Comparison of ENCODE assay signal across 9 mouse cellular contexts in genomic region chr9:71880629-71881028, GRCm38 (mm10).
A peak's percentile ranks its signal among the peaks of the same experiment; 100 is the strongest.
DNase-seq lines count a peak whose midpoint lies in the region; ATAC-seq lines count a peak whose summit lies in the region.
"Had no signal": no experiment of that assay in that cellular context is flagged by ENCODE, and none has a peak within 500 bp of the region (broad histone marks: within the 10 kb centered on the region; RNA-seq: fewer than 3 reads in every experiment).

No protein-coding gene starts in this region.

- intact Hi-C loops in heart, postnatal 14 days (cut with DNase I): no loop called here

- no peak overlapping the region for H3K27ac ChIP-seq in heart, embryonic 16.5 days (ENCODE audit: low read length)
- H3K27ac ChIP-seq in hindbrain, embryonic 11.5 days (ENCODE audit: low read depth, low read length): peak overlapping the region; percentile 90
- peak overlapping the region; percentile 71 for H3K27ac ChIP-seq in midbrain, embryonic 12.5 days (replicated peaks)

- H3K9ac ChIP-seq in heart, embryonic 16.5 days (ENCODE audit: low read length): no peak overlapping the region
- no peak overlapping the region for H3K9ac ChIP-seq in hindbrain, embryonic 11.5 days (ENCODE audit: low read depth, low read length)
- no peak overlapping the region for H3K9ac ChIP-seq in midbrain, embryonic 12.5 days (replicated peaks)

- H3K27me3 ChIP-seq in heart, embryonic 16.5 days (ENCODE audit: control insufficient read depth, insufficient read depth, low read length): no peaks in the 10 kb centered on the region
- no peaks in the 10 kb centered on the region for H3K27me3 ChIP-seq in hindbrain, embryonic 11.5 days (ENCODE audit: control insufficient read depth, insufficient read depth, low read length)
- no peaks in the 10 kb centered on the region for H3K27me3 ChIP-seq in midbrain, embryonic 12.5 days

- H3K9me3 ChIP-seq in heart, embryonic 16.5 days (replicated peaks; ENCODE audit: control insufficient read depth, low read length): 0 out of 2 replicates have a peak, but pooled peaks cover 2% of the 10 kb centered on the region
- H3K9me3 ChIP-seq in hindbrain, embryonic 11.5 days (ENCODE audit: control insufficient read depth, low read length): no peaks in the 10 kb centered on the region
- H3K9me3 ChIP-seq in midbrain, embryonic 12.5 days: 0 out of 2 replicates have a peak, but pooled peaks cover 3% of the 10 kb centered on the region

- H3K36me3 ChIP-seq in heart, embryonic 16.5 days (ENCODE audit: control insufficient read depth, insufficient read depth): peaks cover 24% of the 10 kb centered on the region
- H3K36me3 ChIP-seq in hindbrain, embryonic 11.5 days (ENCODE audit: control insufficient read depth, insufficient read depth, low read length): 0 out of 2 replicates have a peak, but pooled peaks cover 3% of the 10 kb centered on the region
- peaks cover 36% of the 10 kb centered on the region for H3K36me3 ChIP-seq in midbrain, embryonic 12.5 days

- H3K4me2 ChIP-seq in heart, embryonic 16.5 days (ENCODE audit: low read depth, low read length): no peak overlapping the region
- no peak overlapping the region for H3K4me2 ChIP-seq in hindbrain, embryonic 11.5 days (replicated peaks; ENCODE audit: low read depth, low read length)
- no peak overlapping the region for H3K4me2 ChIP-seq in midbrain, embryonic 12.5 days (replicated peaks)

- 0 out of 2 replicates have a peak, but pooled peaks have one; percentile 28 for ATAC-seq in heart, embryonic 16.5 days (replicated peaks; ENCODE audit: extremely low read depth, insufficient read depth, low FRiP score)
- peak; percentile 70; the same call in 1 of the 2 replicates for ATAC-seq in hindbrain, embryonic 11.5 days (ENCODE audit: low FRiP score)
- 0 out of 2 replicates have a peak, but pooled peaks have one; percentile 31 for ATAC-seq in midbrain, embryonic 12.5 days (ENCODE audit: low FRiP score, low read depth)

- peaks cover 6% of the 10 kb centered on the region for H3K4me1 ChIP-seq in heart, embryonic 16.5 days (ENCODE audit: control insufficient read depth, insufficient read depth, low read length)
- H3K4me1 ChIP-seq in hindbrain, embryonic 11.5 days (replicated peaks; ENCODE audit: control insufficient read depth, insufficient read depth, low read length): peaks cover 2% of the 10 kb centered on the region; the same call in 1 of the 2 replicates
- H3K4me1 ChIP-seq in midbrain, embryonic 12.5 days: peaks cover 35% of the 10 kb centered on the region

- H3K4me3 ChIP-seq in heart, embryonic 16.5 days (ENCODE audit: low read length): no peak overlapping the region
- no peak overlapping the region for H3K4me3 ChIP-seq in hindbrain, embryonic 11.5 days (ENCODE audit: low read depth, low read length)
- no peak overlapping the region for H3K4me3 ChIP-seq in midbrain, embryonic 12.5 days

- no peak for DNase-seq in heart, postnatal 14 days
- peak; percentile 89 for DNase-seq in embryo, embryonic 10 days (ENCODE audit: low spot score)
- DNase-seq in hindbrain, embryonic 11.5 days (ENCODE audit: low spot score): peak; percentile 74
- DNase-seq in spleen, adult 18-20 months: no peak
- DNase-seq in left cerebral cortex, adult 18-20 months (ENCODE audit: low spot score in 2 of 2): no peak
- DNase-seq in frontal cortex, postnatal 10 days (ENCODE audit: low spot score in 2 of 2): no peak
- DNase-seq: heart, adult 18-20 months had no signal

- 66% methylated on average over 1 of the region's 1 CpGs for WGBS in heart, embryonic 16.5 days
- WGBS in hindbrain, embryonic 11.5 days: 17% methylated on average over 1 of the region's 1 CpGs
- WGBS in midbrain, embryonic 12.5 days: 7% methylated on average over 1 of the region's 1 CpGs

Comparison
In these comparisons a context has a peak if more than half of its experiments do, and no peak if none do; other contexts are left out.
1. DNase-seq: peak in embryo, embryonic 10 days (single experiment) and hindbrain, embryonic 11.5 days (single experiment); none in heart, postnatal 14 days (0 of 2), spleen, adult 18-20 months (0 of 2), left cerebral cortex, adult 18-20 months (0 of 2) and frontal cortex, postnatal 10 days (0 of 2).
2. Peak in every context shown above with its lines, with median percentiles within 50 percentile points of each other: ATAC-seq.